Mouse (Mus musculus) stomach, postnatal 0 days (tissue): ENCODE measurements at regions not wholly inside any gene's neighbourhood (a gene's known extent, or its start where the extent isn't known, plus 50 kb on each side); places are given as distances from the start of the nearest gene placed in this dataset.

Experiments used
- ATAC-seq: fragments of 200-750 bp; cut with Nextera tagmentation; 2 replicates; pipeline ENCODE4 v1.8.0; 2017; ENCODE audit not compliant: low FRiP score, low TSS enrichment
- DNase-seq: peaks from one replicate; pipeline ENCODE4 v3.0.0-alpha.2; 2016; ENCODE audit warnings: low spot score
- H3K27ac ChIP-seq: fragments of 300-500 bp; sonication (generic); replicated peaks from 2 replicates; pipeline ENCODE4 v1.5.1; 2014; ENCODE audit warnings: mild to moderate bottlenecking, control low read depth
- H3K27me3 ChIP-seq: fragments of 300-500 bp; sonication (generic); 2 replicates; pipeline ENCODE4 v1.6.1; 2014; ENCODE audit warnings: low read length; ENCODE audit not compliant: control insufficient read depth, insufficient read depth
- H3K36me3 ChIP-seq: fragments of 300-500 bp; sonication (generic); 2 replicates; pipeline ENCODE4 v1.6.1; 2014; ENCODE audit warnings: low read length, mixed read lengths; ENCODE audit not compliant: control insufficient read depth, insufficient read depth
- H3K4me1 ChIP-seq: fragments of 300-500 bp; sonication (generic); replicated peaks from 2 replicates; pipeline ENCODE4 v1.6.1; 2014; ENCODE audit warnings: antibody characterized with exemption; ENCODE audit not compliant: control insufficient read depth, insufficient read depth
- H3K4me2 ChIP-seq: fragments of 300-500 bp; sonication (generic); replicated peaks from 2 replicates; pipeline ENCODE4 v1.6.1; 2014; ENCODE audit warnings: low read depth, mild to moderate bottlenecking, control low read depth, moderate library complexity
- H3K4me3 ChIP-seq: fragments of 300-500 bp; sonication (generic); 2 replicates; pipeline ENCODE4 v1.5.1; 2014; ENCODE audit warnings: low read depth, low read length, control low read depth
- H3K9ac ChIP-seq: fragments of 300-500 bp; sonication (generic); 2 replicates; pipeline ENCODE4 v1.6.1; 2014; ENCODE audit warnings: mild to moderate bottlenecking, low read length, control low read depth, mixed read lengths
- H3K9me3 ChIP-seq: fragments of 300-500 bp; sonication (generic); 2 replicates; pipeline ENCODE4 v1.6.1; 2016; ENCODE audit warnings: low read length; ENCODE audit not compliant: control insufficient read depth
- CTCF ChIP-seq: IDR thresholded peaks from 2 replicates; pipeline ENCODE4 v1.5.1; 2016; ENCODE audit warnings: antibody characterized with exemption, low read depth, mild to moderate bottlenecking, moderate library complexity
- EP300 ChIP-seq: optimal IDR thresholded peaks from 2 replicates; pipeline ENCODE3; 2016; ENCODE audit warnings: antibody characterized with exemption
- WGBS: fragments of 180-500 bp; shearing (Covaris S2); extraction: QIAGEN DNeasy Blood & Tissue Kit; methylation state at CpG from one replicate; pipeline ENCODE4 v1.1.7; 2014; 5-methylcytosine and 5-hydroxymethylcytosine counted together

GRCm38 (mm10) chr3:37934905-37935708 is 210.8 kb upstream of the Gm5148 start:
- Histone ChIP-seq H3K4me3 (no peak overlapping the region), H3K27ac (peak overlapping the region; percentile 58; the same call in 1 of the 2 replicates), H3K9me3 (no peaks in the 10 kb centered on the region), H3K36me3 (no peaks in the 10 kb centered on the region), H3K27me3 (no peaks in the 10 kb centered on the region), H3K9ac (no peak overlapping the region), H3K4me2 (no peak overlapping the region), H3K4me1 (peaks cover 8% of the 10 kb centered on the region)
- ATAC-seq (no peak), DNase-seq (no peak)
- 28% methylated on average over 10 of the region's 10 CpGs for WGBS
- TF ChIP-seq CTCF (no peak), EP300 (no peak)

DNA sequence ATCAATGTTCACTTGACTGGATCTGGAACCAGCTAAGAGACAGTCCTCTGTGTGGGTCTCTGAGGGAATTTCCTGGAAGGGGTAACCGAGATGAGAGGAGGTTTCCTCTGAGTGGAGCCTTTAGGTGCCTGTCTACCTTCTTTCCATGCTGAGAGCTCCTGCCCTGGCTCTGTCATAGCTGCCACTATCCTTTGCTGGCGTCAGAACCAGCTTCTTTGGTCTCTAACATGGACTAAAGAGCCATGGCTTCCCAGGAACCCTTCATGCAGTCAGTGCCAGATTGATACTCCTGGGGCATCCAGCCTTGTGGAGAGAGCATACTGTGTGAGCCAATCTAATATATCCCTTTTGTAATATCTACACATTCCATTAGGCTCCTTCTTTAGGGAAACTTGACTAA is 209.9 kb upstream of the Gm5148 start:
- ATAC-seq = no peak
- Histone ChIP-seq H3K9ac (no peak overlapping the region), H3K4me1 (peaks cover 8% of the 10 kb centered on the region), H3K36me3 (no peaks in the 10 kb centered on the region), H3K4me2 (no peak overlapping the region), H3K27ac (no peak overlapping the region), H3K9me3 (no peaks in the 10 kb centered on the region), H3K4me3 (no peak overlapping the region), H3K27me3 (no peaks in the 10 kb centered on the region)
- 91% methylated on average over 2 of the region's 2 CpGs for WGBS
- no peak for TF ChIP-seq EP300
- TF ChIP-seq CTCF = no peak
- DNase-seq = no peak

DNA sequence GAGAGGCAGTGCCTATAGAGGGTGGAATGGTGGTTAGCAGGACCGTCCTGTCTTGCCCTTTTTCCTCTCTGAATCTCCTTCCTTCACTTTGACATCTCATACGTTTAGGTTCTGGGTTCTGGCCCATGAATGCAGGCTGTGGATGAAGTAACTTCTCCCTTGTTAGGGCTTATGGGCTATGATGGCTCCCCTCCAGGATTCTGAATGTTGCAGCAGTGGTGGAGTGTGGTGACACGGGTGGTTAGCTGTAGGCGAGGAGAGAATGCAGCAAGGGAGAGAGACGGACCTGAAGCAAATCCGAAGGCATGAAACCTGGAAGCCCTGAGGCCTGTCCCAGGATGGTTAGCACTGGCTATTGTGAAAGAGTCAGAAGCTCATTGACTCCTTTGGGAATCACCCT is 204.4 kb upstream of the Gm5148 start:
- DNase-seq (no peak), ATAC-seq (no peak)
- Histone ChIP-seq H3K27me3 (no peaks in the 10 kb centered on the region), H3K4me1 (no peaks in the 10 kb centered on the region), H3K36me3 (no peaks in the 10 kb centered on the region), H3K4me3 (no peak overlapping the region), H3K9me3 (no peaks in the 10 kb centered on the region), H3K27ac (no peak overlapping the region), H3K9ac (no peak overlapping the region), H3K4me2 (no peak overlapping the region)
- TF ChIP-seq EP300 = no peak
- 71% methylated on average over 6 of the region's 6 CpGs for WGBS

DNA sequence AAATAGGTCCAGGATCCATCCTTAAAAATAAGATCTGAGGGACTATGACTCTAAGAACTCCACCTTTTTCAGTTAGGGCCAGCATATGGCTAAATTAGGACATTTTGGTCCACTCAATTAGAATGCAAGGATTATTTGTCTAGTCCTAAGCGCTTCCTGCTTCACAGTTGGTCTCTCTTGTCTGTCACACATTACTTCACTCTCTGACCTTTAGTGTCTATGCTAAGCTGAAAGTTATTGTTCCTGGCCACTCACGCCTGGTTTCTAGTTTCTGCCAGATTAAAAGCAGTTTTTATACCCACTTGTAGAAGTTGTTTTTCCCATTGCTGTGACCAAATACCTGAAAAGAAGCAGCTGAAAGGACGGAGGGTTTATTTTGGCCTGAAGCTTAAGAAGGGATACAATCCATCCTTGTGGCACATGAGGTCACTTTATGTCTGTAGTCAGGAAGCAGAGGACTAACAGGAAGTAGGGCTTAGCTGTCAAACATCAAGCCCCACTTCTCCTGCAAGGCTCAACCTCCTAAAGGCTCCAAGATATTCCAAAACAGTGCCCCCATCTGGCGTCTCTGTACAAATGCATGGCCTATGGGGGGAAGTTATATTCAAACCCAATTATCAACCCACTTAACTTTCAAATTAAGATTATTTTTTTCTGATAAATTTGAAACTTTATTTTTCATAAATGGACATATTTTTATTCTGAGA is 195.3 kb upstream of the Gm5148 start:
- Histone ChIP-seq H3K27me3 (no peaks in the 10 kb centered on the region), H3K36me3 (no peaks in the 10 kb centered on the region), H3K27ac (no peak overlapping the region), H3K9me3 (no peaks in the 10 kb centered on the region), H3K4me2 (no peak overlapping the region), H3K4me1 (no peaks in the 10 kb centered on the region; the same call in 1 of the 2 replicates), H3K4me3 (no peak overlapping the region), H3K9ac (no peak overlapping the region)
- ATAC-seq = no peak
- TF ChIP-seq CTCF (peak; percentile 53), EP300 (no peak)
- WGBS = 71% methylated on average over 4 of the region's 4 CpGs
- no peak for DNase-seq

GRCm38 (mm10) chr3:37916786-37917479 is 192.6 kb upstream of the Gm5148 start:
- no peaks in the 10 kb centered on the region; the same call in 1 of the 2 replicates for H3K4me1 ChIP-seq
- ATAC-seq = no peak

GRCm38 (mm10) chr3:37916281-37916680 is 192.0 kb upstream of the Gm5148 start:
- Histone ChIP-seq H3K4me1 (no peaks in the 10 kb centered on the region; the same call in 1 of the 2 replicates), H3K27ac (no peak overlapping the region), H3K27me3 (no peaks in the 10 kb centered on the region), H3K36me3 (no peaks in the 10 kb centered on the region), H3K9ac (no peak overlapping the region), H3K9me3 (no peaks in the 10 kb centered on the region), H3K4me2 (no peak overlapping the region), H3K4me3 (no peak overlapping the region)
- no peak for ATAC-seq
- DNase-seq = no peak
- 52% methylated on average over 3 of the region's 3 CpGs for WGBS
- TF ChIP-seq EP300 (no peak), CTCF (no peak)

More at GRCm38 (mm10) chr3:37916786-37917479, 192.6 kb upstream of the Gm5148 start:
- Histone ChIP-seq H3K27me3 (no peaks in the 10 kb centered on the region), H3K4me3 (no peak overlapping the region), H3K36me3 (no peaks in the 10 kb centered on the region), H3K9me3 (no peaks in the 10 kb centered on the region), H3K27ac (no peak overlapping the region), H3K9ac (no peak overlapping the region), H3K4me2 (no peak overlapping the region)
- TF ChIP-seq EP300 = no peak
- WGBS = 29% methylated on average over 14 of the region's 14 CpGs
- DNase-seq = no peak
